Mouse (Mus musculus) erythroblast, embryonic 14.5 days (primary cell): ENCODE results near the gene Grip1. TPM values are rescaled to one million over a fixed set of nuclear protein-coding genes. Genes with fewer than 3 reads are reported as not detected.
"Not testable (repeated sequence)": the region's sequence is repeated elsewhere in the genome, so short reads cannot be mapped to it uniquely, and the experiment has no call there.

Source experiments
- H3K27me3 ChIP-seq: 2 replicates; pipeline ENCODE4 v1.6.1; 2012; ENCODE audit warnings: inconsistent platforms; ENCODE audit not compliant: control insufficient read depth
- H3K36me3 ChIP-seq: 2 replicates; pipeline ENCODE4 v1.6.1; 2012; ENCODE audit warnings: mild to moderate bottlenecking, inconsistent platforms; ENCODE audit not compliant: control insufficient read depth
- H3K4me1 ChIP-seq: 2 replicates; pipeline ENCODE4 v1.6.1; 2012; ENCODE audit warnings: inconsistent platforms; ENCODE audit not compliant: control insufficient read depth
- H3K4me3 ChIP-seq: replicated peaks from 2 replicates; pipeline ENCODE3; 2012; ENCODE audit warnings: moderate library complexity, mild to moderate bottlenecking, inconsistent platforms
- H3K9me3 ChIP-seq: 2 replicates; pipeline ENCODE4 v1.6.1; 2012; ENCODE audit warnings: low read length, inconsistent platforms, mixed read lengths; ENCODE audit not compliant: control insufficient read depth
- GATA1 ChIP-seq: IDR thresholded peaks from 2 replicates; pipeline ENCODE4 v1.6.1; 2012; ENCODE audit warnings: low read length, inconsistent platforms, mixed read lengths
- TAL1 ChIP-seq: IDR thresholded peaks from 3 replicates; pipeline ENCODE4 v1.6.1; 2012; ENCODE audit warnings: low read length, inconsistent platforms, mixed read lengths
- polyA plus RNA-seq: library from polyadenylated mRNA; stranded (reverse); fragments of >175 nt; gene quantifications from 2 replicates; pipeline ENCODE4 v1.2.3, GENCODE M21; 2012

Gene Grip1
- polyA plus RNA-seq, 1 experiment, result not detected

DNA sequence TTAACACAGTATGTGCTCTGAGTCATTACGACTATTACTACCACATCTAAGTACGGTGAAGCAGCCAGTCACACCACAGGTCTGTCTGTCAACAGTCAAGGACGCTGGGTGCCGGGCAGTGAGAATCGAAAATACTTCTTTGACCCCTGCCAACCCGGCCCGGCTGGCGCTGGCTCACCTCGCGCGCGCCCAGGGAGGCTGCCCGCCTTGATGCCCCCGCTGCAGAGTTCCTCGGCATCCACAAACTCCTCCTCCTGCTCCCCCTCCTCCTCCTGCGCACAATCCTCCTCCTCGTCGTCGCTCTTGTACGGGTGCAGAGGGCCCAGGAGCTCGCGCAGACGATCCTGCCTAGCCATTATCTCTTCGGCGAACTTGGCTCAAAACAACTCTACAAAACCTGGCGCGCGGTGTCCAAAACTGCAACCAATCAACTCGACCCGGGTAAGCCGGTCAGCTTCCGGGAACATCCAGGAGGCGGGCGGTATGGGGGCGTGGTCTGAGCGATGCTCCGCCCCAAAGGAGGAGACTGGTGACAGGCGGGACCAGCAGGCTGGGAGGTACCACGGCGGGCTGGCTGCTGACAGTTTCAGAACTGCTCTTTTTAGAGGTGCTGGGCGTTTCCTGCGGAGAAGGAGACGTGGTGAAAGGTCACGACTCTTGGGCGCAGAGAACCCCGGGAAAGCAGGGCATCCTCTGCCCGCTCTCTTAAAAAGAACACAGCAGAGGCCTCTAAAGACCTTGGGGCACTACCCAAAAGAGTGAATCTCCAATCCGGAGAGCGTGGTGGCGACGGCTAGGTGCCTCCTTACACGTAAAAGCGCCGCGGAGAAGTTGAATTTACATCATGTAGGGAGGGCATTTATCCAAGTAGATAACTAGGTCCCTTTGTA, 659.1 kb downstream of the Grip1 start, which contains the start of gene Helb:
Gene Helb (minus strand): TSS at position 481 of the 890 bp plus-strand sequence.
- H3K36me3 ChIP-seq, result peaks cover 37% of the 10 kb centered on the region
- peaks cover 24% of the 10 kb centered on the region for H3K4me1 ChIP-seq
- no peaks in the 10 kb centered on the region for H3K27me3 ChIP-seq
- peak within 1 kb of the TSS; percentile 68 for H3K4me3 ChIP-seq
- no peaks in the 10 kb centered on the region for H3K9me3 ChIP-seq
- no peak for TF ChIP-seq TAL1
- no peak for TF ChIP-seq GATA1

DNA sequence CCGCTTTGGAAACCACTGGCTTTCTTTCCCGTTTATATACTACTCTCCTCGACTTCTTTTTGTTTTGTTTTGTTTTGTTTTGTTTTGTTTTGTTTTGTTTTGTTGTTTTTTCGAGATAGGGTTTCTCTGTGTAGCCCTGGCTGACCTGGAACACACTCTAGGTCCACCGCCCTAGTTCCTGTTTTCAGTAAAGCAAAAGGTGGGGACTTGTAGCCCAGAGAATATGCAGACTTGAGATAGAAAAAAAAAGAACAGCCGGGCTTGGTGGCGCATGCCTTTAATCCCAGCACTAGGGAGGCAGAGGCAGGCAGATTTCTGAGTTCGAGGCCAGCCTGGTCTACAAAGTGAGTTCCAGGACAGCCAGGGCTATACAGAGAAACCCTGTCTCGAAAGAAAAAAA, 659.9 kb downstream of the Grip1 start:
- H3K27me3 ChIP-seq, H3K9me3 ChIP-seq: not testable (repeated sequence)
- peaks cover 24% of the 10 kb centered on the region for H3K4me1 ChIP-seq
- H3K4me3 ChIP-seq, result peak overlapping the region; percentile 68
- peaks cover 30% of the 10 kb centered on the region for H3K36me3 ChIP-seq

DNA sequence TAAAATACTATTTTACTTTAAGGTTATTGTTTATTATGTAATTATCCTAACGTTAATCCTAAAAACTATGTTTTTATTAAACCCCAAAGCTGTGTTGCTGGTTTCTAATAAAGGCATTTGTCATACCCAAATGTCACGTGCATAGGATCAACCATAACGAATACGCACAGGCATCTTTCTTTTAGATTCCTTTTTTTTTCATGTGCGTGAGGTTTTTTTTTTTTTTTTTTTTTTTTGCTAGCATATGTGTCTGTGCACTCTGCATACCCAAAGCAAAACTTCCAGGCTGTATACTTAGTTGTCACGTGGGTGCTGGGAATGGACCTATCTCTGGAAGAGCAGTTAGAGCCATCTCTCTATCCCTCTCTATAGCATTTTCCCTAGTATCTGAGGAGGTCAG, 660.4 kb downstream of the Grip1 start:
- H3K4me1 ChIP-seq, result peaks cover 24% of the 10 kb centered on the region
- H3K4me3 ChIP-seq, result no peak overlapping the region
- peaks cover 25% of the 10 kb centered on the region for H3K36me3 ChIP-seq
- TF ChIP-seq GATA1 (no peak), TAL1 (no peak)
- no peaks in the 10 kb centered on the region for H3K9me3 ChIP-seq
- H3K27me3 ChIP-seq, result no peaks in the 10 kb centered on the region

DNA sequence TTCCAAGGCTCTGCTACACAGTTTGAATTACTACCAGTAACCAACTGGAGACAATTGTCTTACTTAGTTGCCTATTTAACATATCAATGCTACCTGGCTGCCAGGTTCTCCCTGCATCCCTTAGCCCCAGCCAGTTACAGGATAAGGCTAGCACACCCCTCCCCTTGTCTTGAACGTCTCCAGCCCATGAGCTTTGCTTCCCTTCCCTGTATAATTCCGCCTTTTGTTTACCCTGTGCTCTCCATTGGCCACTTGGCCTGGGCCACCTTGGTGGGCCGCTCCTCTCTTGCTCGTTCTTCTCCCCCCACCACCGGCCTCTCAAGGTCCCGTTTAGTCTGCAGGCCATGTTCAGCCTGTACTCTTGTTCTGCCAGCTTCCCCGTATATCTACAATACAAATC, 660.9 kb downstream of the Grip1 start:
- Histone ChIP-seq H3K27me3 (no peaks in the 10 kb centered on the region), H3K36me3 (peaks cover 20% of the 10 kb centered on the region), H3K9me3 (no peaks in the 10 kb centered on the region), H3K4me1 (peaks cover 24% of the 10 kb centered on the region), H3K4me3 (no peak overlapping the region)
- TF ChIP-seq GATA1, result no peak
- no peak for TF ChIP-seq TAL1

DNA sequence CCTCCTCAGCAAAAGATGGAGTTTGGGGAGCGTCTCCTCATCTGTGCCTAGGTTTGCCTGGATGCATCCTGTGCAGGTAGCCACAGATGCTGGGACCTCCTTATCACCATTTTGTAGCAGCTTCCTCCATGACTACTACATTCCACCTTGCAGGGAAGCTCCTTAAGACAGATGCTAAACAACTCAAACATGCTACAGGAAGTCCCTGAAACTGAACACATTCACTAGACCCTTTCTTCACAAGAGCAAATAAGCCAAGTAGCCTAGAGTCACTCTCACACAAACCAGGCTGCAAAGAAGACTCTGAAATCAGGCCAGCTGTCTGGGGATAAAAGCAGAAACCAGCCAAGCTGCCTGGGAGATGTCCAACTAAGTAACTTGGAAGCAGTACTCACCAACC, 661.6 kb downstream of the Grip1 start:
- Histone ChIP-seq H3K4me1 (peaks cover 24% of the 10 kb centered on the region), H3K4me3 (no peak overlapping the region), H3K9me3 (peaks cover 4% of the 10 kb centered on the region; the same call in 1 of the 2 replicates), H3K27me3 (no peaks in the 10 kb centered on the region), H3K36me3 (peaks cover 12% of the 10 kb centered on the region)
- no peak for TF ChIP-seq GATA1
- no peak for TF ChIP-seq TAL1

DNA sequence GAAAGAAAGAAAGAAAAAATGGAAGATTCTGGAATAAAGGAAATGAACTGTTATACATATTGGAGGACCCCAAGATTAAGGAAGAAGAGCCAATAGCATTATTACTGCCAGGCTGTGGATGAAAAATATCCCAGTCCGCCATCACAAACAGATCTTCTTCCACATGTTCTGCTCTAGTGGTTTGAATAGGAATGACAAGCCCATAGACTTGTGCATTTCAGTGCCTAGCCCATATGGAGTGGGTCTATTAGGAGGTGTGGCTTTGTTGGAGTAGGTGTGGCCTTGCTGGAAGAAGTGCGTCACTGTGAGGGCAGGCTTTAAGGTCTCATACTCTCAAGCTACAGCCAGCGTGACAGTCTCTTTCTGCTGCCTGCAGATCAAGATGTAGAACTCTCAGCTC, 670.1 kb downstream of the Grip1 start:
- no peaks in the 10 kb centered on the region for H3K36me3 ChIP-seq
- H3K27me3 ChIP-seq, result peaks cover 2% of the 10 kb centered on the region
- no peaks in the 10 kb centered on the region for H3K4me1 ChIP-seq
- TF ChIP-seq GATA1 (no peak), TAL1 (no peak)
- no peak overlapping the region for H3K4me3 ChIP-seq
- peaks cover 4% of the 10 kb centered on the region; the same call in 1 of the 2 replicates for H3K9me3 ChIP-seq

DNA sequence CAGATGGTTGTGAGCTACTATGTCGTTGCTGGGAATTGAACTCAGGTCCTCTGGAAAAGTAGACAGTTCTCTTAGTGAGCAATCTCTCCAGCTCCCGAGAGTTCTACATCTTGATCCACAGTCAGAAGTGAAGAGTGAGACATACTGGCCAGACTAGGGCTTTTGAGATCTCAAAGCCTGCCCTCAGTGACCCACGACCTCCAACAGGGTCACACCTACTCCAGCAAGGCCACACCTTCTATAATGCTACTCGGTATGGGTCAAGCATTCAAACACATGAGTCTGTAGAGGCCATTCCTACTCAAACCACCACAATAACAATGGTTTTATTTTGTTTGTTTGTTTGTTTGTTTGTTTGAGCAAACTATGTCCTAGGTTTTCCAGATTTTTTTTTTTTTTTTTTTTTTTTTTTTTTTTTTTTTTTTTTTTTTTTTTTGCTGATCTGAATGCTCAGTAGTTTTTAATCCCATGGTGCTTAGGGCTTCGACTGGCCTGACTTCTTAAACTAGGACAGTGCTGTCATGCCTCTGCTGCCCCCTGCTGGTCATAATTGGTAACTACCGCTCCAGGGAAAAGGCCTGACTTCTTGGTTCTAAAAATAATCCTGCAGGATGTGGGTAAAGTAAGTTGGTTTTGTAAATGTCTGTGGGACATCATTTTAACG, 671.3 kb downstream of the Grip1 start:
- H3K27me3 ChIP-seq, result peaks cover 5% of the 10 kb centered on the region
- H3K4me1 ChIP-seq, result no peaks in the 10 kb centered on the region
- peaks cover 3% of the 10 kb centered on the region; the same call in 1 of the 2 replicates for H3K9me3 ChIP-seq
- H3K36me3 ChIP-seq, result no peaks in the 10 kb centered on the region
- TF ChIP-seq GATA1 (no peak), TAL1 (no peak)
- no peak overlapping the region for H3K4me3 ChIP-seq

DNA sequence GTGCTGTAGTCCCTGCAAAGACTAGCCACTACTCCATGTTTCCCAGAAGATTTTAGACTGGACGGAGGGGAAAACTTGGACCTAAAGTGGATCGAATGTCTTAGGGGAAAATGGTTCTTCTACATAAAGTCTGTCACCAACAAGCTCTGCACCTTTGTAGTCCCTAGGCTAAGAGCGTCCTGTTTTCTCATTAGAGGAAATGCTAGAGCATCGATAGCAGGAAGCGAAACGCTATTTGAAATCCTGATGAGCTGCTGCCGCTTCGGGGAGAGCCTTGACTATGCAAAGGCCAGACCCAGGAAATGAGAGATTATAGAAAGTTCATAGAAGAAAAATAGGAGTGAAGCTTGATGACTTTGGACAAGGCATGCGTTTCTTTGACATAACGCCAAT, 671.8 kb downstream of the Grip1 start:
- H3K9me3 ChIP-seq, result no peaks in the 10 kb centered on the region
- no peak overlapping the region for H3K4me3 ChIP-seq
- H3K4me1 ChIP-seq, result no peaks in the 10 kb centered on the region
- H3K36me3 ChIP-seq, result no peaks in the 10 kb centered on the region
- TF ChIP-seq GATA1, result no peak
- no peak for TF ChIP-seq TAL1
- H3K27me3 ChIP-seq, result peaks cover 5% of the 10 kb centered on the region

DNA sequence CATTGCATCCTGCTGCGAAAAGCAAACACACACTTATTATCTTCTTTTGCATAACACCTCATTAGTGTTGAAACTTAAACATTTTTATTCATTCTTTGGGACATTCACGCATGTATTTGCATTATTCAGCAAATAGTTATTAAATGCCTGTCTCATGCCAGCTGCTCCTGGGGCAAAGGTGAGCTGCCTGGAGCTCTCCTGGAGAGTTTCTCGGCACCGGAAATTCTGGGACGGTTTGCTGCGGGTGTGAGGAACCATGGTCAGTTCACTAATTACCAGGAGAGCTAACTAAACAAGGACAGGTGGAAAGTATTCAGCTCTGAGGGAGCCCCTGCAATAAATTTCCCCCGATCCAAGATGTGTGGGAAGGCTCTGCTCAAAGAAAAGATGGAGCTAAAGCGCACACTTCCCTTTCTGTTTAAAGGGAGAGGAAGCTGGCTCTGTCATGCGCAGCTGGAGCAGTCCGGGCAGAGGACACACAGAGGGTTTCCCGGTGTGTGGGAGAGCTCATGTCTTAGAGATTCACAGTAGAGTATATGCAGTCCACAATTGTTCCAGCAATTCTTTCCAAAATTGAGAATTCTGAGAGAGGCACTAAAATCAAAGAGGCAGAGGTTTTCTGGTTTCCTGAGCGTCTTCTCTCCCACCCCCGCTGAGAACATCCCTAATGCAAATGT, 675.1 kb downstream of the Grip1 start:
- Histone ChIP-seq H3K36me3 (no peaks in the 10 kb centered on the region), H3K4me1 (no peaks in the 10 kb centered on the region), H3K4me3 (no peak overlapping the region), H3K9me3 (no peaks in the 10 kb centered on the region), H3K27me3 (peaks cover 5% of the 10 kb centered on the region)
- no peak for TF ChIP-seq TAL1
- no peak for TF ChIP-seq GATA1
